ENCODE assay signal across 25 mouse cellular contexts in the genomic region with DNA sequence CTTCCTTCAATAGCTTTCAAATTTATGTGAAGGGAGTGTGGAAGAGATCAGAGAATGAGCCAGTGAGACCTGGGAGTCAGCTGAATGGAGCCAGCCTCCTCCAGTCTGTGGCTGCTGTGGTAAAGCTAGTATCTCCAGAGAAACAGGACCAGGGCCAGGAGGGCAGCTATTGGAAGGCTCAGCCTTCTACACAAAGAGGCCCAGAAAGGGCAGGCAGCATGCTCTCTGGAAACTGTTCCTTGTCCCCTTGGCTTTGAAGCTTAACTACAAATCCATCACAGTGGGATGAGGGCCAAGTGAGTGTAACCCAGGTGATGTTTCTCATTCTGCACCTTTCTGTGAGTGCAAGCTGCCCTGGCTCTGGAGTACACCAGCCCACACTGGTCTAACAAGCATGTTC. TPM values are rescaled to one million over a fixed set of nuclear protein-coding genes. Genes with fewer than 3 reads are reported as not detected.
DNase-seq lines count a peak whose midpoint lies in the region; ATAC-seq and TF ChIP-seq lines count a peak whose summit lies in the region.
"Had no signal": no experiment of that assay in that cellular context is flagged by ENCODE, and none has a peak within 500 bp of the region (broad histone marks: within the 10 kb centered on the region; RNA-seq: fewer than 3 reads in every experiment).

No protein-coding gene starts in this region.

- no peak for DNase-seq in hindbrain, embryonic 11.5 days (ENCODE audit: low spot score)
- DNase-seq in liver, adult 2 months (ENCODE audit: extremely low read depth, low read depth, low spot score) = peak; percentile 53
- no peak for DNase-seq in liver, embryonic 11.5 days (ENCODE audit: low spot score)
- no peak for DNase-seq in neural tube, embryonic 10.5 days (ENCODE audit: extremely low spot score, low spot score)
- no peak for DNase-seq in cerebellum, adult 2 months
- DNase-seq: adrenal gland, postnatal 25 days; cerebellum, adult 18-20 months; gastrocnemius, postnatal 10 days; heart, postnatal 14 days; kidney, postnatal 25 days; liver, embryonic 13.5 days; lung, adult 2 months; lung, postnatal 10 days; retina, postnatal 1 day; right cerebral cortex, postnatal 14 days had no signal

- TF ChIP-seq CTCF in liver, adult 2 months (IDR thresholded peaks at IDR 0.05; ENCODE audit: low read depth, low read length) = no peak
- TF ChIP-seq CTCF in cerebellum, adult 2 months (IDR thresholded peaks at IDR 0.05; ENCODE audit: borderline replicate concordance, insufficient read depth, low read depth, low read length) = no peak

- peak; percentile 67 for ATAC-seq in hindbrain, embryonic 16.5 days
- no peak for ATAC-seq in hindbrain, embryonic 11.5 days (ENCODE audit: low FRiP score)
- no peak for ATAC-seq in liver, embryonic 11.5 days (replicated peaks; ENCODE audit: low FRiP score)
- peak; percentile 19; the same call in 1 of the 2 replicates for ATAC-seq in neural tube, embryonic 14.5 days (ENCODE audit: low read depth)
- ATAC-seq in embryonic facial prominence, embryonic 13.5 days (ENCODE audit: insufficient number of reproducible peaks, insufficient read depth, low FRiP score, low TSS enrichment, low read depth) = no peak
- ATAC-seq: CD4-positive, CD25-positive, alpha-beta regulatory T cell, adult 4 months; forebrain, embryonic 16.5 days had no signal

- H3K36me3 ChIP-seq in hindbrain, embryonic 16.5 days (ENCODE audit: control insufficient read depth, insufficient read depth, low read length) = no peaks in the 10 kb centered on the region
- no peaks in the 10 kb centered on the region for H3K36me3 ChIP-seq in hindbrain, embryonic 11.5 days (ENCODE audit: control insufficient read depth, insufficient read depth, low read length)
- H3K36me3 ChIP-seq in liver, adult 2 months (ENCODE audit: control insufficient read depth, insufficient read depth, low read length) = no peaks in the 10 kb centered on the region
- H3K36me3 ChIP-seq in liver, embryonic 11.5 days (ENCODE audit: control insufficient read depth, insufficient read depth, low read length) = no peaks in the 10 kb centered on the region
- H3K36me3 ChIP-seq in neural tube, embryonic 14.5 days (ENCODE audit: control insufficient read depth, insufficient read depth, low read length) = no peaks in the 10 kb centered on the region
- H3K36me3 ChIP-seq in embryonic facial prominence, embryonic 13.5 days = peaks cover 38% of the 10 kb centered on the region
- H3K36me3 ChIP-seq: hindbrain, embryonic 12.5 days had no signal

- H3K4me3 ChIP-seq in hindbrain, embryonic 16.5 days (ENCODE audit: low read length) = no peak overlapping the region
- H3K4me3 ChIP-seq in hindbrain, embryonic 11.5 days (ENCODE audit: low read depth, low read length) = no peak overlapping the region
- no peak overlapping the region for H3K4me3 ChIP-seq in liver, adult 2 months (ENCODE audit: insufficient read depth, low read depth, low read length)
- H3K4me3 ChIP-seq in liver, embryonic 11.5 days (ENCODE audit: low read depth, low read length) = no peak overlapping the region
- H3K4me3 ChIP-seq in neural tube, embryonic 14.5 days (ENCODE audit: low read depth, low read length) = no peak overlapping the region
- no peak overlapping the region for H3K4me3 ChIP-seq in embryonic facial prominence, embryonic 13.5 days
- no peak overlapping the region for H3K4me3 ChIP-seq in cerebellum, adult 2 months (replicated peaks; ENCODE audit: insufficient read depth, low read depth, low read length)
- H3K4me3 ChIP-seq: hindbrain, embryonic 12.5 days; layer of hippocampus, adult 2 months; left cerebral cortex, adult 2 months; limb, embryonic 12.5 days; liver, embryonic 13.5 days; midbrain, embryonic 10.5 days had no signal

- no peak for TF ChIP-seq POLR2A in liver, adult 2 months (IDR thresholded peaks at IDR 0.05; ENCODE audit: extremely low read depth, insufficient read depth, low read length)
- TF ChIP-seq POLR2A in cerebellum, adult 2 months (IDR thresholded peaks at IDR 0.05; ENCODE audit: borderline replicate concordance, insufficient read depth, low read length) = no peak

- no peaks in the 10 kb centered on the region for H3K79me2 ChIP-seq in liver, adult 2 months (ENCODE audit: control insufficient read depth, insufficient read depth, low read length)

- no peaks in the 10 kb centered on the region for H3K27me3 ChIP-seq in hindbrain, embryonic 16.5 days (replicated peaks; ENCODE audit: control insufficient read depth, insufficient read depth, low read length)
- no peaks in the 10 kb centered on the region for H3K27me3 ChIP-seq in hindbrain, embryonic 11.5 days (ENCODE audit: control insufficient read depth, insufficient read depth, low read length)
- H3K27me3 ChIP-seq in liver, adult 2 months (ENCODE audit: control insufficient read depth, insufficient read depth, low read length) = no peaks in the 10 kb centered on the region
- H3K27me3 ChIP-seq in liver, embryonic 11.5 days (replicated peaks; ENCODE audit: control insufficient read depth, insufficient read depth, low read length) = no peaks in the 10 kb centered on the region
- no peaks in the 10 kb centered on the region for H3K27me3 ChIP-seq in neural tube, embryonic 14.5 days (ENCODE audit: control insufficient read depth, insufficient read depth, low read length)
- H3K27me3 ChIP-seq in embryonic facial prominence, embryonic 13.5 days = no peaks in the 10 kb centered on the region
- no peaks in the 10 kb centered on the region for H3K27me3 ChIP-seq in cerebellum, adult 2 months (ENCODE audit: control insufficient read depth, insufficient read depth, low read length)
- H3K27me3 ChIP-seq: hindbrain, embryonic 12.5 days; limb, embryonic 12.5 days; liver, embryonic 13.5 days had no signal

- H3K9ac ChIP-seq in hindbrain, embryonic 16.5 days (ENCODE audit: low read depth, low read length) = no peak overlapping the region
- no peak overlapping the region for H3K9ac ChIP-seq in hindbrain, embryonic 11.5 days (ENCODE audit: low read depth, low read length)
- no peak overlapping the region for H3K9ac ChIP-seq in liver, adult 2 months (ENCODE audit: low read depth, low read length)
- H3K9ac ChIP-seq in liver, embryonic 11.5 days (ENCODE audit: low read depth, low read length) = no peak overlapping the region
- H3K9ac ChIP-seq in neural tube, embryonic 14.5 days (replicated peaks; ENCODE audit: low read depth, low read length) = no peak overlapping the region
- 0 out of 2 replicates have a peak overlapping the region, but pooled peaks have one; percentile 2 for H3K9ac ChIP-seq in embryonic facial prominence, embryonic 13.5 days
- H3K9ac ChIP-seq: hindbrain, embryonic 12.5 days; limb, embryonic 12.5 days; liver, embryonic 13.5 days had no signal

- peaks cover 6% of the 10 kb centered on the region for H3K4me1 ChIP-seq in hindbrain, embryonic 16.5 days (ENCODE audit: control insufficient read depth, insufficient read depth, low read depth, low read length)
- H3K4me1 ChIP-seq in hindbrain, embryonic 11.5 days (replicated peaks; ENCODE audit: control insufficient read depth, insufficient read depth, low read length) = peaks cover 4% of the 10 kb centered on the region; the same call in 1 of the 2 replicates
- peaks cover 2% of the 10 kb centered on the region; the same call in 1 of the 2 replicates for H3K4me1 ChIP-seq in liver, adult 2 months (ENCODE audit: control insufficient read depth, insufficient read depth, low read length)
- no peaks in the 10 kb centered on the region for H3K4me1 ChIP-seq in liver, embryonic 11.5 days (replicated peaks; ENCODE audit: control insufficient read depth, insufficient read depth, low read length)
- H3K4me1 ChIP-seq in neural tube, embryonic 14.5 days (ENCODE audit: control insufficient read depth, insufficient read depth, low read length) = peaks cover 3% of the 10 kb centered on the region; the same call in 1 of the 2 replicates
- H3K4me1 ChIP-seq in embryonic facial prominence, embryonic 13.5 days = peaks cover 26% of the 10 kb centered on the region
- no peaks in the 10 kb centered on the region for H3K4me1 ChIP-seq in cerebellum, adult 2 months (ENCODE audit: control insufficient read depth, insufficient read depth, low read length)

- peak overlapping the region; percentile 53; the same call in 1 of the 2 replicates for H3K27ac ChIP-seq in hindbrain, embryonic 16.5 days (ENCODE audit: low read depth, low read length)
- no peak overlapping the region for H3K27ac ChIP-seq in hindbrain, embryonic 11.5 days (ENCODE audit: low read depth, low read length)
- H3K27ac ChIP-seq in liver, adult 2 months (replicated peaks; ENCODE audit: insufficient read depth, low read depth, low read length) = no peak overlapping the region
- no peak overlapping the region for H3K27ac ChIP-seq in liver, embryonic 11.5 days (ENCODE audit: low read depth, low read length)
- H3K27ac ChIP-seq in neural tube, embryonic 14.5 days (ENCODE audit: low read depth, low read length) = no peak overlapping the region
- H3K27ac ChIP-seq in embryonic facial prominence, embryonic 13.5 days = no peak overlapping the region
- no peak overlapping the region for H3K27ac ChIP-seq in cerebellum, adult 2 months (ENCODE audit: insufficient read depth, low read length)
- H3K27ac ChIP-seq: hindbrain, embryonic 12.5 days; layer of hippocampus, adult 2 months; left cerebral cortex, adult 2 months; limb, embryonic 12.5 days; liver, embryonic 13.5 days; midbrain, embryonic 10.5 days had no signal

- H3K9me3 ChIP-seq in hindbrain, embryonic 16.5 days (ENCODE audit: control insufficient read depth, low read length) = no peaks in the 10 kb centered on the region
- H3K9me3 ChIP-seq in hindbrain, embryonic 11.5 days (ENCODE audit: control insufficient read depth, low read length) = no peaks in the 10 kb centered on the region
- H3K9me3 ChIP-seq in liver, embryonic 11.5 days (ENCODE audit: control insufficient read depth, low read length) = no peaks in the 10 kb centered on the region
- no peaks in the 10 kb centered on the region for H3K9me3 ChIP-seq in neural tube, embryonic 14.5 days (ENCODE audit: control insufficient read depth, low read length)
- no peaks in the 10 kb centered on the region for H3K9me3 ChIP-seq in embryonic facial prominence, embryonic 13.5 days
- H3K9me3 ChIP-seq: hindbrain, embryonic 12.5 days; limb, embryonic 12.5 days; liver, embryonic 13.5 days; midbrain, embryonic 10.5 days had no signal

- no peak overlapping the region for H3K4me2 ChIP-seq in hindbrain, embryonic 16.5 days (ENCODE audit: low read length)
- H3K4me2 ChIP-seq in hindbrain, embryonic 11.5 days (replicated peaks; ENCODE audit: low read depth, low read length) = no peak overlapping the region
- no peak overlapping the region for H3K4me2 ChIP-seq in liver, embryonic 11.5 days
- H3K4me2 ChIP-seq in neural tube, embryonic 14.5 days (ENCODE audit: low read depth, low read length) = no peak overlapping the region
- no peak overlapping the region for H3K4me2 ChIP-seq in embryonic facial prominence, embryonic 13.5 days
- H3K4me2 ChIP-seq: hindbrain, embryonic 12.5 days; limb, embryonic 12.5 days; liver, embryonic 13.5 days had no signal

RNA-seq across cellular contexts. Expression of a gene that starts 49.6 kb away (rescaled TPM):
- polyA plus RNA-seq in hindbrain, embryonic 16.5 days (2015; fragmentation: Nextera tagmentation; extraction: Ambion mirVana) = 4.1 and 5.8 TPM in 2 replicates
- polyA plus RNA-seq in hindbrain, embryonic 11.5 days (2014; fragmentation: Nextera tagmentation; extraction: Ambion mirVana) = 16.5 and 19.2 TPM in 2 replicates
- total RNA-seq in liver, adult 2 months (2014; rRNA removed) = 7.7 and 9.5 TPM in 2 replicates
- polyA plus RNA-seq in liver, adult 2 months (2012; rRNA removed) = 5.4 and 6.0 TPM in 2 replicates
- polyA plus RNA-seq in liver, embryonic 11.5 days (2014; fragmentation: Nextera tagmentation; extraction: Ambion mirVana) = 12.1 and 15.2 TPM in 2 replicates
- polyA plus RNA-seq in neural tube, embryonic 14.5 days (2014; fragmentation: Nextera tagmentation; extraction: Ambion mirVana) = 6.4 and 9.3 TPM in 2 replicates
- polyA plus RNA-seq in embryonic facial prominence, embryonic 13.5 days (2015; fragmentation: Nextera tagmentation; extraction: Ambion mirVana) = 8.8 and 10.2 TPM in 2 replicates
- 12.2 and 12.5 TPM in 2 replicates for polyA plus RNA-seq in cerebellum, adult 2 months (2012; rRNA removed)

Comparison
In these comparisons a context has a peak if more than half of its experiments do, and no peak if none do; other contexts are left out.
1. ATAC-seq: peak in hindbrain, embryonic 16.5 days (single experiment) and neural tube, embryonic 14.5 days (single experiment); none in hindbrain, embryonic 11.5 days (single experiment), liver, embryonic 11.5 days (single experiment) and embryonic facial prominence, embryonic 13.5 days (single experiment).